Comparison of ENCODE assay signal across 22 mouse cellular contexts in the genomic region with DNA sequence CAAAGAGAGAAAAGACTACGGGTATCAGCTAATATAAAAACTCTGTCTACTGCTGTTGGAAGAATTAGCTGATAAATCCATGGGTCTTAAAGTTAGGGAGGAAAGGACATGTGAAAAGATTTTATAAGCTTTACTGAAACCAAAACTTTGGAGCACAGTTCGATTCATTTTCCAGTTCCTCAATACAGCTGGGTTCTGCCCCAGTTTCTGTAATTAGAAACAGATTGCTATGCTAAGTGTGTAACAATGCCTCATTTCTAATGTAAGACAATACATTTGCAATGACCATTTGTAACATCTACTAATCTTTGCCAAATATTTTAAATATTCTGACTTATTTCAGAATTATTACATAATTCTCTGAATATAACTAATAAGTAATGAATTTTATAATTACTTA.
DNase-seq lines count a peak whose midpoint lies in the region; ATAC-seq and TF ChIP-seq lines count a peak whose summit lies in the region.
"Had no signal": no experiment of that assay in that cellular context is flagged by ENCODE, and none has a peak within 500 bp of the region (broad histone marks: within the 10 kb centered on the region; RNA-seq: fewer than 3 reads in every experiment).

No protein-coding gene starts in this region.

- H3K4me3 ChIP-seq in gastrocnemius, adult 2 months, result no peak overlapping the region
- no peak overlapping the region for H3K4me3 ChIP-seq in limb, embryonic 14.5 days (replicated peaks; ENCODE audit: low read length)
- H3K4me3 ChIP-seq: forebrain, embryonic 12.5 days; heart, embryonic 15.5 days; hindbrain, embryonic 13.5 days had no signal

- H3K9me3 ChIP-seq in limb, embryonic 14.5 days (ENCODE audit: control insufficient read depth, low read length), result no peaks in the 10 kb centered on the region
- H3K9me3 ChIP-seq: forebrain, embryonic 12.5 days; heart, embryonic 15.5 days; hindbrain, embryonic 13.5 days had no signal

- 11% methylated on average over 2 of the region's 2 CpGs for WGBS in limb, embryonic 14.5 days

- intact Hi-C loops in gastrocnemius, adult 2 months (cut with DNase I), result no loop called here
- intact Hi-C loops in gastrocnemius, postnatal 36 days (cut with DNase I), result no loop called here

- H3K4me1 ChIP-seq in limb, embryonic 14.5 days (ENCODE audit: control insufficient read depth, insufficient read depth, low read length), result peaks cover 8% of the 10 kb centered on the region
- H3K4me1 ChIP-seq: forebrain, embryonic 12.5 days; heart, embryonic 15.5 days had no signal

- no peak overlapping the region for H3K4me2 ChIP-seq in limb, embryonic 14.5 days (replicated peaks; ENCODE audit: low read depth, low read length, severe bottlenecking)
- H3K4me2 ChIP-seq: forebrain, embryonic 12.5 days; heart, embryonic 11.5 days; heart, embryonic 15.5 days; hindbrain, embryonic 13.5 days had no signal

- H3K27ac ChIP-seq in gastrocnemius, adult 2 months, result peak overlapping the region; percentile 58
- H3K27ac ChIP-seq in limb, embryonic 14.5 days (replicated peaks; ENCODE audit: low read depth, low read length), result no peak overlapping the region
- H3K27ac ChIP-seq: forebrain, embryonic 12.5 days; heart, embryonic 15.5 days; hindbrain, embryonic 13.5 days; hindbrain, postnatal 0 days had no signal

- H3K9ac ChIP-seq in limb, embryonic 14.5 days (ENCODE audit: low read depth, low read length, severe bottlenecking), result no peak overlapping the region
- H3K9ac ChIP-seq: forebrain, embryonic 12.5 days; heart, embryonic 15.5 days; hindbrain, embryonic 13.5 days had no signal

- no peaks in the 10 kb centered on the region for H3K27me3 ChIP-seq in limb, embryonic 14.5 days (ENCODE audit: control insufficient read depth, insufficient read depth, low read length)
- H3K27me3 ChIP-seq: CH12.LX; forebrain, embryonic 12.5 days; heart, embryonic 15.5 days; hindbrain, embryonic 13.5 days had no signal

- TF ChIP-seq CTCF in gastrocnemius, adult 2 months (IDR thresholded peaks at IDR 0.05), result no peak

- no peak for ATAC-seq in limb, embryonic 14.5 days (ENCODE audit: low FRiP score, low read depth)
- ATAC-seq: forebrain, embryonic 16.5 days; hindbrain, postnatal 0 days had no signal

- no peak for TF ChIP-seq POLR2A in limb, embryonic 14.5 days (IDR thresholded peaks at IDR 0.05; ENCODE audit: borderline replicate concordance, extremely low read depth, insufficient read depth, insufficient read length)

- DNase-seq in gastrocnemius, adult 2 months, result no peak
- DNase-seq in gastrocnemius, postnatal 36 days, result no peak
- DNase-seq in retina, postnatal 1 day, result peak; percentile 14
- no peak for DNase-seq in retina, embryonic 14.5 days (ENCODE audit: low spot score)
- DNase-seq in limb, embryonic 14.5 days (ENCODE audit: low spot score), result peak; percentile 32
- no peak for DNase-seq in frontal cortex, postnatal 36 days (ENCODE audit: low spot score in 2 of 2)
- no peak for DNase-seq in cerebellum, adult 8-10 months
- DNase-seq: adrenal gland, adult 8-10 months; adrenal gland, postnatal 36 days; cerebellum, adult 11-12 months; cerebellum, adult 9-11 months; cerebellum, postnatal 36 days; gastrocnemius, postnatal 25 days; heart, adult 18-20 months; heart, postnatal 14 days had no signal

- no peaks in the 10 kb centered on the region for H3K36me3 ChIP-seq in limb, embryonic 14.5 days (ENCODE audit: control insufficient read depth, insufficient read depth, low read length)
- H3K36me3 ChIP-seq: forebrain, embryonic 12.5 days; heart, embryonic 15.5 days; hindbrain, embryonic 13.5 days had no signal

Comparison
In these comparisons a context has a peak if more than half of its experiments do, and no peak if none do; other contexts are left out.
1. DNase-seq: peak in retina, postnatal 1 day (single experiment) and limb, embryonic 14.5 days (single experiment); none in gastrocnemius, adult 2 months (single experiment), gastrocnemius, postnatal 36 days (0 of 2), retina, embryonic 14.5 days (single experiment), frontal cortex, postnatal 36 days (0 of 2) and cerebellum, adult 8-10 months (single experiment).